ENCODE assay signal across 8 mouse cellular contexts in genomic region chr9:48644926-48645647, GRCm38 (mm10). TPM values are rescaled to one million over a fixed set of nuclear protein-coding genes. Genes with fewer than 3 reads are reported as not detected.
A peak's percentile ranks its signal among the peaks of the same experiment; 100 is the strongest.
DNase-seq lines count a peak whose midpoint lies in the region; ATAC-seq lines count a peak whose summit lies in the region.

No protein-coding gene starts in this region.

- peak; percentile 64 for ATAC-seq in granulocyte monocyte progenitor cell, adult 5-6 weeks (replicated peaks; ENCODE audit: poor library complexity, severe bottlenecking)

- DNase-seq in cerebellum, adult 11-12 months, result peak; percentile 24
- DNase-seq in cerebellum, adult 8-10 months, result no peak
- peak; percentile 44 to 56 for DNase-seq in layer of hippocampus, postnatal 10 days (ENCODE audit: low spot score in 2 of 2)
- DNase-seq in layer of hippocampus, postnatal 14 days (ENCODE audit: low spot score in 2 of 2), result no peak
- DNase-seq in ZHBTc4 (ENCODE audit: low read depth, low spot score), result peak; percentile 73
- DNase-seq in lung, postnatal 14 days, result peak; percentile 44
- no peak for DNase-seq in urinary bladder, postnatal 10 days (ENCODE audit: low spot score)

RNA-seq across cellular contexts. Expression of gene Nnmt, which starts 40.1 kb away (rescaled TPM):
- 1 to 10 TPM; 7.0 to 7.6 TPM for total RNA-seq in layer of hippocampus, postnatal 10 days (2021)
- total RNA-seq in layer of hippocampus, postnatal 14 days (2021), result 1 to 10 TPM; 2.7 to 4.1 TPM
- not detected in 2 replicates for total RNA-seq in granulocyte monocyte progenitor cell, adult 5-6 weeks (2014; fragmentation: Nextera tagmentation)
- not detected in 2 replicates for total RNA-seq in granulocyte monocyte progenitor cell, adult 5-6 weeks (2017)

Comparison
In these comparisons a context has a peak if more than half of its experiments do, and no peak if none do; other contexts are left out.
1. DNase-seq: peak in cerebellum, adult 11-12 months (single experiment), layer of hippocampus, postnatal 10 days (2 of 2), ZHBTc4 (single experiment) and lung, postnatal 14 days (single experiment); none in cerebellum, adult 8-10 months (single experiment), layer of hippocampus, postnatal 14 days (0 of 2) and urinary bladder, postnatal 10 days (single experiment).